Mouse (Mus musculus): ENCODE measurements at regions not wholly inside any gene's neighbourhood (a gene's known extent, or its start where the extent isn't known, plus 50 kb on each side); places are given as distances from the start of the nearest gene placed in this dataset.
A peak's percentile ranks its signal among the peaks of the same experiment; 100 is the strongest.

DNA sequence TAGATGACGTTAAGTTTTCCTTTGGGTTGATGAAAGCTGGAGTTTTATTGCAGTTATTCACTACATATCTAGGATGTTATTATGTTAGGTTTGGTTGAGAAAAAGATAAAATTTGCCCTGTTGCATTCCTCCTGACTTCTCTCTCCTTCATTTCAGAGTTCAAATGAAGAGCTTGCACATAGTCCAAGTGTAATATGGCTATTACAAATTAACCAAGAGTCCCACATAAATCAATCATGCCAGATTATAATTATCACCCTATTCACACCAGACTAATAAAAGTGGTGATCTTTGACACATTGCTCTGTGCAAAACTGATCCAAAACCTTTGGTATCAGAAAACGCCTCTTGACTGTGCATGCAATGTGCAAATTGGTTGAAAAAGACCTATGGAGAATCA lies 724.4 kb downstream of the Efnb2 start:
- Histone ChIP-seq H3K9me3 (replicated peaks; ENCODE audit: control insufficient read depth, low read length) (no peaks in the 10 kb centered on the region), H3K4me2 (ENCODE audit: low read length) (no peak overlapping the region), H3K9ac (ENCODE audit: low read length) (no peak overlapping the region), H3K27me3 (replicated peaks; ENCODE audit: control insufficient read depth, insufficient read depth, low read length) (no peaks in the 10 kb centered on the region), H3K36me3 (ENCODE audit: control insufficient read depth, insufficient read depth, low read length) (no peaks in the 10 kb centered on the region), H3K4me1 (ENCODE audit: control insufficient read depth, insufficient read depth, low read length) (no peaks in the 10 kb centered on the region), H3K27ac (ENCODE audit: low read depth, low read length) (no peak overlapping the region), H3K4me3 (ENCODE audit: low read depth, low read length) (no peak overlapping the region)
- WGBS: 92% methylated on average over 2 of the region's 2 CpGs
- ATAC-seq: no peak
- no peak for DNase-seq (ENCODE audit: low spot score)

DNA sequence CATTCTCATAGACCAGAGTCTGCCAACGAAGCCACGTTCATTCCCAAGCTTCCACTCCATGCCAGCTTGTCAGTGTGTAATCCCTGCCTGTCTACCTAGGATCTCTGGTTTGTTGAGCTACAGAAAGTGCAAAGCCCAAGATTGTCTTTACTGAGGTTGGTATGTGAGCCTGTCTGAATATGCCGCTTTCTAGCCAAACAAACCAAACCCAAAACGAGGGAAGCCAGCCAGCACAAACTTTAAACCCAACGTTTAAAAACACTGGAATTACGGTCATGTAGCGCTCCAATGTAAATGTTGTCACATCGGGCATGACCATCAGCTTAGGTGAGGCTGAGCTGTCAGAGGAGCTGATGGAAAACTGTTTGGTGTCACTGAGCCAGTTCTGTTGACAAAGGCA lies 741.6 kb downstream of the Efnb2 start:
- DNase-seq (ENCODE audit: low spot score) (no peak), ATAC-seq (no peak)
- Histone ChIP-seq H3K36me3 (ENCODE audit: control insufficient read depth, insufficient read depth, low read length) (no peaks in the 10 kb centered on the region), H3K4me1 (ENCODE audit: control insufficient read depth, insufficient read depth, low read length) (no peaks in the 10 kb centered on the region), H3K27ac (ENCODE audit: low read depth, low read length) (no peak overlapping the region), H3K9ac (ENCODE audit: low read length) (no peak overlapping the region), H3K27me3 (replicated peaks; ENCODE audit: control insufficient read depth, insufficient read depth, low read length) (no peaks in the 10 kb centered on the region), H3K9me3 (replicated peaks; ENCODE audit: control insufficient read depth, low read length) (no peaks in the 10 kb centered on the region), H3K4me2 (ENCODE audit: low read length) (no peak overlapping the region), H3K4me3 (ENCODE audit: low read depth, low read length) (no peak overlapping the region)
- WGBS: 83% methylated on average over 8 of the region's 8 CpGs

DNA sequence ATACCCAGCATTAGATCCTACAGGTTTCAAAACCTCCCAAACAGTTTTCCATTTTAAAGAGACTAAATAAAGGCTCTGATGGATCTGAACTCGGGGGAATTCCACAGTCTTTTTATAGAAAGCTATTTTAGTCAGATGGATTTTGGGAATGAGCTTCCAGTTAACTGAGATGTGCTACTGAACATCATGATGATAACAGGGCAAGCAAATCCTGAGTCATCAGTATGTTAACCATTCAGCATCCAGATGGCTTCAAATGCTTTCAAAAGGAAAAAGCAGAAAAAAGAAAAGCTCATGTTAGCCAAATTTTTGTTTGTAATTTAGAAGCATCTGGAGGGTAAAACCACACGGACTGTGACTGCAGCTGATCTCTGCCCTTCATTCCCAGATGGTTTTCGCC lies 766.7 kb downstream of the Efnb2 start:
- Histone ChIP-seq H3K4me1 (ENCODE audit: control insufficient read depth, insufficient read depth, low read length) (no peaks in the 10 kb centered on the region), H3K9me3 (replicated peaks; ENCODE audit: control insufficient read depth, low read length) (no peaks in the 10 kb centered on the region), H3K36me3 (ENCODE audit: control insufficient read depth, insufficient read depth, low read length) (no peaks in the 10 kb centered on the region), H3K27me3 (replicated peaks; ENCODE audit: control insufficient read depth, insufficient read depth, low read length) (no peaks in the 10 kb centered on the region), H3K4me2 (ENCODE audit: low read length) (no peak overlapping the region), H3K27ac (ENCODE audit: low read depth, low read length) (no peak overlapping the region), H3K4me3 (ENCODE audit: low read depth, low read length) (no peak overlapping the region), H3K9ac (ENCODE audit: low read length) (no peak overlapping the region)
- ATAC-seq (no peak), DNase-seq (ENCODE audit: low spot score) (no peak)
- WGBS: 76% methylated on average over 3 of the region's 3 CpGs

DNA sequence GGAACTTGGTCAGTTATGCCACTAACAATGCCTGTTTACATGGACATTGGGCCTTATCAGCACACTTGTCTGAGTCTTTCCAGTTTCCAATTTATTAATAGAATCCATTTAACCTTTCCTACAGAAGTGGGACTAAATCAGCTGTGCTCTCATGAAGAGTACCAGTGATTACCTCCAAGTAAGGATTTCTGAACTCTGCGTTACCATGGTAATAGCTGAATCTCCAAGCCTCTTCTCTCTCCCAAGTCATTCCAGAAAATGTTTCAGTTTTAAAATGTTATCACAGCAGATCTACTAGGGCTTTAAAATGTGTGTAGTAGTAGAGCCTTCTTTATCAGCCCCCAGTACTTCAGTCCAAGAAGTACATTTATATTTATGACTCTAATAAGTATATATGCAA lies 807.9 kb downstream of the Efnb2 start:
- H3K27me3 ChIP-seq (replicated peaks; ENCODE audit: control insufficient read depth, insufficient read depth, low read length): no peaks in the 10 kb centered on the region
- ATAC-seq: no peak
- H3K36me3 ChIP-seq (ENCODE audit: control insufficient read depth, insufficient read depth, low read length): no peaks in the 10 kb centered on the region
- DNase-seq (ENCODE audit: low spot score): peak; percentile 21
- H3K9me3 ChIP-seq (replicated peaks; ENCODE audit: control insufficient read depth, low read length): no peaks in the 10 kb centered on the region
- no peaks in the 10 kb centered on the region for H3K4me1 ChIP-seq (ENCODE audit: control insufficient read depth, insufficient read depth, low read length)
- H3K4me2 ChIP-seq (ENCODE audit: low read length): no peak overlapping the region
- H3K9ac ChIP-seq (ENCODE audit: low read length): no peak overlapping the region
- H3K4me3 ChIP-seq (ENCODE audit: low read depth, low read length): no peak overlapping the region
- WGBS: 93% methylated on average over 1 of the region's 1 CpGs
- no peak overlapping the region for H3K27ac ChIP-seq (ENCODE audit: low read depth, low read length)

DNA sequence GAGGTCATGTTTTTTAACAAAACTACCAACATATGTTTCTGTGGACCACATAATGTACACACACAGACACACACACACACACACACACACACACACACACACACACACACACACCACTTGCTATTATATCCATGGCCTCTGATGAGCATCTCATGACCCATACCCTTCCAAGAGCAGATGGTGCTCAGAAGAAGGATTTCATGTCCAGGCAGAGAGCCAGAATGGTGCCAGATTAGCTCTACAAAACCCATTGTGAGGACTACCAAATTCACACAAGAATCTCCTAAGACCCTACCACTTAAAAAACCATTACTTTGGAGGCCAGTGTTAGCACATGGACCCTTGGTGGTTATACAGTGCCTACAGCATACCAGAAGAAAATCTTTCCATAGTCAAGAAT lies 810.5 kb downstream of the Efnb2 start:
- no peak for ATAC-seq
- Histone ChIP-seq H3K36me3 (ENCODE audit: control insufficient read depth, insufficient read depth, low read length) (no peaks in the 10 kb centered on the region), H3K27me3 (replicated peaks; ENCODE audit: control insufficient read depth, insufficient read depth, low read length) (no peaks in the 10 kb centered on the region), H3K4me1 (ENCODE audit: control insufficient read depth, insufficient read depth, low read length) (no peaks in the 10 kb centered on the region), H3K9ac (ENCODE audit: low read length) (no peak overlapping the region), H3K9me3 (replicated peaks; ENCODE audit: control insufficient read depth, low read length) (no peaks in the 10 kb centered on the region), H3K4me3 (ENCODE audit: low read depth, low read length) (no peak overlapping the region), H3K27ac (ENCODE audit: low read depth, low read length) (no peak overlapping the region), H3K4me2 (ENCODE audit: low read length) (no peak overlapping the region)
- DNase-seq (ENCODE audit: low spot score): peak; percentile 13

DNA sequence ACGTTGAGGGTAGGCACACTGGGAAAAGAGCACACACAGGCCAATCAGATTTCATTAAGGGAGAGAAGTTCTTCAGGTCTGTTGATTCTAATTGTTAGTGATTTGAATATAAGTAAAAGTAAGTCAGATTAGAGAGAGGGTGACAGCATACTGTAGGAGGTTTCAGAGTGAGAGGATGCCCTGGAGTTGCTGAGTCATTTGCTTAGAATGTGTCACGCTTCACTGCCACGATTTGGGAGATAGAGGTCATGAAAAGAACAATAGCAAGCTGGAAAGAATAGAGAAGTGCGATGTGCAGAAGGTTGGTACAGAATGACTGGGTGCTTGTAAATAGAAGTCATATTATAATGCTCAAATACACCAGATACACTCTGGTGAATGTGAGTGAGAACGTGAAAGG lies 829.1 kb downstream of the Efnb2 start:
- 74% methylated on average over 5 of the region's 5 CpGs for WGBS
- Histone ChIP-seq H3K9ac (ENCODE audit: low read length) (no peak overlapping the region), H3K27ac (ENCODE audit: low read depth, low read length) (no peak overlapping the region), H3K4me1 (ENCODE audit: control insufficient read depth, insufficient read depth, low read length) (no peaks in the 10 kb centered on the region), H3K9me3 (replicated peaks; ENCODE audit: control insufficient read depth, low read length) (no peaks in the 10 kb centered on the region), H3K36me3 (ENCODE audit: control insufficient read depth, insufficient read depth, low read length) (no peaks in the 10 kb centered on the region), H3K27me3 (replicated peaks; ENCODE audit: control insufficient read depth, insufficient read depth, low read length) (no peaks in the 10 kb centered on the region), H3K4me3 (ENCODE audit: low read depth, low read length) (no peak overlapping the region), H3K4me2 (ENCODE audit: low read length) (no peak overlapping the region)
- DNase-seq (ENCODE audit: low spot score): no peak
- no peak for ATAC-seq

DNA sequence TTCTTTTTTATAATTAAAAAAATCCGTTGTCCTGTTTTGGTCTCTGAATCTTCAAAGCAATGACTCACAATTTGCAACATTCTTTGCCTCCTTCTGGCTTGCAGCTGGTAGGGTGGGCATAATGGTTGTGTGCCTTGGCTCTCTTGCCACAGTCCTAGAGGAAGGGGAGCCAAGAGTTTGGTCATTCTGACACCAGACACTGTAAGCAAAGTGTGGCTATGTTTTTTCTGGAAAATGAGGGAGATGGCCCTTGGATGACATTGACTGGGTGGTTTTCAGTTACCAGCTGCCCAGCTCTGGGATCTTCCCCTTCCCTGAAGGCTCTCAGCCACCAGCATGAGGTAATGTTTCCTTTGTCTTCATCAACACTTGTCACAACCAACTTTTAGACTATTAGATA lies 833.2 kb downstream of the Efnb2 start:
- Histone ChIP-seq H3K9ac (ENCODE audit: low read length) (no peak overlapping the region), H3K9me3 (replicated peaks; ENCODE audit: control insufficient read depth, low read length) (no peaks in the 10 kb centered on the region), H3K4me2 (ENCODE audit: low read length) (no peak overlapping the region), H3K4me3 (ENCODE audit: low read depth, low read length) (no peak overlapping the region), H3K27me3 (replicated peaks; ENCODE audit: control insufficient read depth, insufficient read depth, low read length) (no peaks in the 10 kb centered on the region), H3K36me3 (ENCODE audit: control insufficient read depth, insufficient read depth, low read length) (no peaks in the 10 kb centered on the region), H3K27ac (ENCODE audit: low read depth, low read length) (no peak overlapping the region), H3K4me1 (ENCODE audit: control insufficient read depth, insufficient read depth, low read length) (no peaks in the 10 kb centered on the region)
- ATAC-seq (no peak), DNase-seq (ENCODE audit: low spot score) (no peak)
- WGBS: 83% methylated on average over 1 of the region's 1 CpGs

DNA sequence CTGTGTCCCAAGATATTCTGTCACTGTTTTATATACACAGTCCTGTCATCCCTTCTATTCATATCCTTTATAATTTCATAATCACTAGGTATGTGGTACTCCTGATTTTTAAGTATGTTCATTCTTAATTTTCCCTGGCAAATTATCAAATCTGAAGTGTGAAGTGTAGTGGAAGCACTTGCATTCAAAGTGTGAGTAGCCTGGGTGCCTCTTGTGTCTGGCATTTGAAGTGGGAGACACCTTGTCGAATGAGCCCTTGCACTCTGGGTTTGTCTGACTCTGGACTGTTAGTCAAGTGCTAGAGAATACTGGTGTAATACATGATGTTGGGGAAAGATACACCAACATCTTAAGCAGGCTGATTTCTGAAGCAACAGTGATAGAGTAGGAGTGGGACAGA lies 852.6 kb downstream of the Efnb2 start:
- ATAC-seq: no peak
- no peak overlapping the region for H3K4me2 ChIP-seq (ENCODE audit: low read length)
- H3K36me3 ChIP-seq (ENCODE audit: control insufficient read depth, insufficient read depth, low read length): no peaks in the 10 kb centered on the region
- DNase-seq (ENCODE audit: low spot score): no peak
- H3K4me3 ChIP-seq (ENCODE audit: low read depth, low read length): no peak overlapping the region
- no peak overlapping the region for H3K9ac ChIP-seq (ENCODE audit: low read length)
- no peaks in the 10 kb centered on the region for H3K4me1 ChIP-seq (ENCODE audit: control insufficient read depth, insufficient read depth, low read length)
- WGBS: 80% methylated on average over 1 of the region's 1 CpGs
- H3K27me3 ChIP-seq (replicated peaks; ENCODE audit: control insufficient read depth, insufficient read depth, low read length): no peaks in the 10 kb centered on the region
- no peaks in the 10 kb centered on the region for H3K9me3 ChIP-seq (replicated peaks; ENCODE audit: control insufficient read depth, low read length)
- H3K27ac ChIP-seq (ENCODE audit: low read depth, low read length): no peak overlapping the region

DNA sequence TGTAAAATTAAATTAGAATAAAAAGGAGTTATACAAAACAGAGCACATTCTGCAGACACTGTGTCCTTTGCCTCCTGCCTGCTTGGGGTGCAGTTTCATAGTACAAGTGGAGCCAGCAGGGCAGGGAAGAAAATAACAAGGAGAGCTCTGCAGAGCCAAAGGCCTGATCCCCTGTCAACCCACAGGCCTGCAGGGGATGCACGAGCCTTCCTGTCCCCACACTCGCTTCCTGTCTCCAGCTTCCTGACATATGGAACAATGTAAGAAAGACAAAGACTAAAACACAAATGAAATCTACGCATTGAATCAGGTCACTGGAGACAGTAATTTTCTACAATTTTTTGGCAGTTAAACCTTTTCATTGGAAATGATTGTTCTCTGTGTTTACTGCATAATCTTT lies 861.8 kb downstream of the Efnb2 start:
- H3K4me3 ChIP-seq (ENCODE audit: low read depth, low read length): no peak overlapping the region
- no peak overlapping the region for H3K4me2 ChIP-seq (ENCODE audit: low read length)
- no peaks in the 10 kb centered on the region for H3K9me3 ChIP-seq (replicated peaks; ENCODE audit: control insufficient read depth, low read length)
- no peak overlapping the region for H3K27ac ChIP-seq (ENCODE audit: low read depth, low read length)
- H3K4me1 ChIP-seq (ENCODE audit: control insufficient read depth, insufficient read depth, low read length): no peaks in the 10 kb centered on the region
- WGBS: 69% methylated on average over 3 of the region's 3 CpGs
- H3K27me3 ChIP-seq (replicated peaks; ENCODE audit: control insufficient read depth, insufficient read depth, low read length): no peaks in the 10 kb centered on the region
- no peaks in the 10 kb centered on the region for H3K36me3 ChIP-seq (ENCODE audit: control insufficient read depth, insufficient read depth, low read length)
- DNase-seq (ENCODE audit: low spot score) (no peak), ATAC-seq (no peak)
- H3K9ac ChIP-seq (ENCODE audit: low read length): no peak overlapping the region

DNA sequence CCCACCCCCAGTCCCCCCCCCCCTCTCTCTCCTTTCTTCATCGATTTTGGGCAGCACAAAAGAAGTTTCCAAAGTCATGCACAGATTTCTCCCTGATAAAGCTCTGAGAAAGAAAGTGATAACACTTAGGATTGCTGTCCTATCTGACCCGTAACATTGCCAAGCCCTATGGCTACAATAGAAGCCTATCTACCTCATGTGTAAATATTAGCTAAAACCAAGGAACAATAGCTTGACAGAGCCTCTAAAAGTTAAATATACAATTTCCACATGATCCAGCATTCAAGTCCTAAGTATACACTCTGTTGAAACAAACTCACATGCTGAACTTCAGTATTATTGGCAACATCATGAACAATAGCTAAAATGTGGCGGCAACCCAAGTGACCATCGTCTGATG lies 864.9 kb downstream of the Efnb2 start:
- no peaks in the 10 kb centered on the region for H3K36me3 ChIP-seq (ENCODE audit: control insufficient read depth, insufficient read depth, low read length)
- WGBS: 87% methylated on average over 4 of the region's 4 CpGs
- H3K9ac ChIP-seq (ENCODE audit: low read length): no peak overlapping the region

More for the DNA sequence above, 864.9 kb downstream of the Efnb2 start:
- Histone ChIP-seq H3K27me3 (replicated peaks; ENCODE audit: control insufficient read depth, insufficient read depth, low read length) (no peaks in the 10 kb centered on the region), H3K4me1 (ENCODE audit: control insufficient read depth, insufficient read depth, low read length) (no peaks in the 10 kb centered on the region), H3K4me2 (ENCODE audit: low read length) (no peak overlapping the region), H3K27ac (ENCODE audit: low read depth, low read length) (no peak overlapping the region), H3K4me3 (ENCODE audit: low read depth, low read length) (no peak overlapping the region), H3K9me3 (replicated peaks; ENCODE audit: control insufficient read depth, low read length) (no peaks in the 10 kb centered on the region)
- ATAC-seq (no peak), DNase-seq (ENCODE audit: low spot score) (no peak)

All from forebrain, embryonic 14.5 days (tissue).